Mouse (Mus musculus) urinary bladder, postnatal 14 days (tissue): ENCODE data around the gene Camta2.

Experiments used
- DNase-seq: peaks from one replicate; pipeline ENCODE4 v3.0.0; 2021; ENCODE audit warnings: low spot score

Camta2 gene

DNA sequence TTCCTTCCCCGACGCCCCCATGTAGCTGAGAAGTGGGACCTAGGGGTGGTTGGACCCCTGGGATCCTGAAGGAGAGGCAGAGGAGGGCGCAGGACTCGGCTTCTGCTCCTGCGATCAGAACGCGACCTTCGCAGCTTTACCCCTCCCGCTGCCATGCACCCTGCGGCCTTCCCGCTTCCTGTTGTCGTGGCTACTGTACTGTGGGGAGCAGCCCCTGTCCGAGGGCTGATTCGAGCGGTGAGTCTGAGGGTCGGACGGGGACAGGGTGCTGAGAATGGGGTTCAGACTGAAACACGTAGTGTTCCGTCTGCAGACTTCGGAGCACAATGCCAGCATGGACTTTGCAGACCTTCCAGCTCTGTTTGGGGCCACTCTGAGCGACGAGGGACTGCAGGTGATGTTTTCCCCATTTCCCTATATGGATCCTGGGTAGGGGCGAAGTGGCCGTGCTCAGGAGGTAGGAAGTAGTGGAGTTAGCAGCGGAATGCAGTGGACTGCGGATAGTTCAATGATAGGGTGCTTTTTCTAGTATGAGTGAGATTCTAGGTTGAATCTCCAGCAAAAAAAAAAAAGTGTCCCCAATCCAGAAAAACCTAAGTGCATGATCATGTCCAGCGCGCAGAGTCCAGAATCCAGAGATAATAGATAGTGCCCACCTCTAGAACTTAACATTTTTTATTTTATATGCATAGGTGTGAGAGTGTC is 40.0 kb downstream of the Camta2 start:
- peak; percentile 31 for DNase-seq

GRCm38 (mm10) chr11:70646691-70647650 is 40.9 kb downstream of the Camta2 start, which contains the start of the genes Rnf167 and Slc25a11:
Rnf167 (plus strand) TSS chr11:70647235.
Slc25a11 (minus strand) TSS chr11:70647479.
- peak; percentile 97 for DNase-seq

GRCm38 (mm10) chr11:70646259-70646555 is 41.7 kb downstream of the Camta2 start:
- no peak for DNase-seq

- no peak for DNase-seq
Measured at GRCm38 (mm10) chr11:70645461-70646258, 42.2 kb downstream of the Camta2 start.

- no peak for DNase-seq
Measured at GRCm38 (mm10) chr11:70644564-70645103, 43.3 kb downstream of the Camta2 start.

- no peak for DNase-seq
Measured at GRCm38 (mm10) chr11:70643051-70643450, 44.9 kb downstream of the Camta2 start.

DNA sequence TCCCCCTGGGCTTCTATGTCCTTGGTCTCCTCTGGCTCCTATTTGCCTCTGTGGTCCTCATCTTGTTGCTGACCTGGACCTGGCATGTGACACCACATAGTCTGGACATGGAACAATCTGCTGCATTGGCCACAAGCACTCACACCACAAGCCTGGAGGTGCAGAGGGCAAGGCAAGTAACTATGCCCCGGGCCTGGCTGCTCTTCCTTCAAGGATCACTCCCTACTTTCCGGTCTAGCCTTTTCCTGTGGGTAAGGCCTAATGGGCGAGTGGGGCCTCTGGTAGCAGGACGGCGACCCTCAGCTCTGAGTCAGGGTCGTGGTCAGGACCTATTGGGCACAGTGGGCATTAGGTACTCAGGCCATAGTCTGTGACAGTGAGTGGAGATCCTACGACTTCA is 46.7 kb downstream of the Camta2 start:
- no peak for DNase-seq

- DNase-seq: no peak
Measured at GRCm38 (mm10) chr11:70639976-70640375, 47.9 kb downstream of the Camta2 start.

DNA sequence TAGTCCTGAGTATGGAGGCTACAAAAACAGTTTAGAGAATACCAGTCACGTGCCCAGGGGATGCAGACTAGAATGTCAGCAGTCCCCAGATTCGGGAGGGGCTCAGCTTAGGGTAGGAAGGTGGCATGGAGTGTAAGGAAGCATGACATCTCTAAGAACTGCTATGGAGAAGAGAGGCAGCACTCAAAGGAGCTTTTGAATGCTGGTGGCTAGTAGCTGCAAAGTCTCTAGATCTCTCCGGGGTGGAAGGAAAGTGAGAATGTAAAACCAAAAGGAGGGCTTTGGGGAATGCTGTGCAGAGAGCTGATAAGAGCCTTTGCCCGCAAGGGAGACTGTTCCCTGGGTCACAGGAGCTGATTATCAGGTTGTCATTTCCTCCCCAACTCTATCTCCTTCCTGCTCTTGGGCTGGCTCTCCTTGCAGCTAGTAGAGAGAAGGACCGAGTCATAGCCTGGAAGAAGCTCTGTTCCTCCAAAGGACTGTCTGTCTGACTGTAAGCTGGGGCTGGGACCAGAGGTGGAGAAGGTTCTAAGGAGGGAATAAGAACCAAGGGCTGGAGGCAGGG is 49.1 kb downstream of the Camta2 start, which contains the start of gene Gp1ba:
Gp1ba (plus strand) TSS at position 409 of the 565 bp plus-strand sequence.
- no peak for DNase-seq

GRCm38 (mm10) chr11:70638293-70638692 is 49.6 kb downstream of the Camta2 start:
- DNase-seq: no peak

- no peak for DNase-seq
Measured at GRCm38 (mm10) chr11:70637764-70638163, 50.1 kb downstream of the Camta2 start.

DNA sequence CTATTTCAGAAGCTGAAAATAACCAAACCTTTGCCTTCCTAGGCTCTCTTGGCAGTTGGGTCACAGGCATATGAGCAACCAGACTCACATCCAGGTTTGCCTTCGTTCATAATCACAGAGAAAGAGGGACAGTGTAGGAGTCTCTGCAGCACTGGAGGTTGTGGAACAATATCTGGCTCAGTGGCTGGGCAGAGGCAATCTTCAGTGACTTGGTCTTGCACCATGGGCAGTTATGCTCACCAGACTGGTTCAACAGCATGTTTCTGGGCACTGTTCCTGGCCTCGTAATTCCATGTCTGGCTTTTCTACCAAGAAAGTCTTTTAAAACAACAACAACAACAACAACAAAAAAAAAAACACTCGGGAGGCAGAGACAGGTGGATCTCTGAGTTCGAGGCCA is 52.3 kb downstream of the Camta2 start:
- peak; percentile 60 for DNase-seq

- DNase-seq: no peak
Measured at GRCm38 (mm10) chr11:70630129-70630528, 57.8 kb downstream of the Camta2 start.

- DNase-seq: no peak
Measured at GRCm38 (mm10) chr11:70629557-70629956, 58.3 kb downstream of the Camta2 start.

DNA sequence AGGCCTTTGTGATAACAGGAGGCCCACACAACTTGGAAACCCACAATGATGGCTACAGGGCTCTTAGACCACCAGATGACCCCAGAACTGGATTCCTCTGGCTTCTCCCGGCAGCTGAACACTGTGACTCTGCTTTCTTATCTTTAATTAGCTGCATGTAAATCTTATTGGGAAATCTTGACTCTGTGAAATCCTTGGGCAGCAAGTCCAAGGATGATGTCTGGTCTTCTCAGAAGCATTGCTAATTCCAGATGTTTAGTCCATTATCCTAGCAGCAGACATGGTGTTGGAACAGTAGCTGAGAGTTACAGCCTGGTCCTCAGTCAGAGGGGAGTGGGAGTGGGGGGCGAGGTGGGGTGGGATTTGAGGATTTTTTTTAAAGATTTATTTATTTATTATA is 59.5 kb downstream of the Camta2 start:
- DNase-seq: no peak

DNA sequence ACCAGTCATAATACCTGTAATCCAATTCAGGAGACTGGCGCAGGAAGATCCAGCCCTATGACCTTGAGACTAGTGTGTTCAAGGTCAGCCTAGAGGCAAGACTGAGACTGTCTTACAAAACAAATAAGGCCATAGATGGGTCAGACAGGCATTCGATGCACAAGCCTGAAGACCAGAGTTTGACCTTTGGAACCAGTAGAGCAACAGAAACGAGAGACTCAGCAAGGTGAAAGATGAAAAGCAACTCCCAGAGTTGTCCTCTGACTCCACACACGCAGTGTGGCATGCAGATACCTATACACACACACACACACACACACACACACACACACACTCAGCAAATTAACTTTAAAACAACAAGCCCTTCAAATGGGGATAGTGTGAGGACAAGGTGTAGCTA is 61.0 kb downstream of the Camta2 start:
- no peak for DNase-seq

DNA sequence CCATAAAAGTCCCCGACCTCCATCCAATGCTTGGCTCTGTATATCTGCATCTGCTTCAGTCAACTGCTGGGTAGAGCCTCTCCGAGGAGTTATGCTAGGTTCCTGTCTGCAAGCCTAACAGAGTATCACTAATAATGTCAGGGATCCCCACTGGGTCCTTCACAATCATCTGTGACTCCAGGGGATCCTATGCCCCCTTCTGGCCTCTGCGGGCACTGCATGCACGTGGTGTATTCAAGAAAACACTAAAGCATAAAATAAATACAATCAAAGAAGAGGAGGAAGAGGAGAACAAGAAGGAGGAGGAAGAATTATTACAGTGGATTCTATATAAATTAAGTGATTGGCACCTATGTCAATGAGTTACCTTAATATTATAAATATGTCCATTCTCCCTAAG is 62.4 kb downstream of the Camta2 start:
- peak; percentile 50 for DNase-seq

DNA sequence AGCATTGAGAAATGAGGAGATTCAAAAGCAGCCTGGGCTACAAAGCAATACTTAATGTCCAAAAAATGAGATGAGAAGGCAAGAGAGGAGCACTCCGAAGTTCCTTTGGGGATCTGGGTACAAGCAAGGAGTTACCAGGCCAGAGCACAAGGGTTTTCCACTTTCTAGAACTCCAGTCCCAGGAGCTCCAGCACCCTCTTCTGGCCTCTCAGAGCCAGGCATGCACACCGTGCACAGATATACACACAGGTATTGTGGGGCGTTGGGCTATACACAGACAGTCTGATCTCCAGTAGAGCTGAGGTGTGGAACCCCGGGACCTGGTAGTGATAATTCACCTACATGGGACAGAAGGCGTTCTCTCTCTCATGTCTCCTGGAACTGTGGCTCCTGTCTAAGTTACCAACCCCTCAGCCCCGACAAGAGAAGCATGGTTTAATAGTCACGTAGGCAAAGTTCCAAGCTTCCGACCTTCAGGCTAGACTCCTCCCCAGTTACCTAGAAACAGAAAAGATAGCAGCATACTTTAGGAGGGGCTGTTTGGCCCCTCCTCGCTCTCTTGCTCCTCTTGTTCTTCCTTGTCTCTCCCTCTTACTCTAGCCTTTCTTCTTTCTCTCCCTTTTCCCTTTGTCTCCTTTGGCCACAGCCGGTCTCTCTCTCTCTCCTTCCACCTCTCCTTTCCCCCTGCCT is 64.7 kb downstream of the Camta2 start:
- no peak for DNase-seq

DNA sequence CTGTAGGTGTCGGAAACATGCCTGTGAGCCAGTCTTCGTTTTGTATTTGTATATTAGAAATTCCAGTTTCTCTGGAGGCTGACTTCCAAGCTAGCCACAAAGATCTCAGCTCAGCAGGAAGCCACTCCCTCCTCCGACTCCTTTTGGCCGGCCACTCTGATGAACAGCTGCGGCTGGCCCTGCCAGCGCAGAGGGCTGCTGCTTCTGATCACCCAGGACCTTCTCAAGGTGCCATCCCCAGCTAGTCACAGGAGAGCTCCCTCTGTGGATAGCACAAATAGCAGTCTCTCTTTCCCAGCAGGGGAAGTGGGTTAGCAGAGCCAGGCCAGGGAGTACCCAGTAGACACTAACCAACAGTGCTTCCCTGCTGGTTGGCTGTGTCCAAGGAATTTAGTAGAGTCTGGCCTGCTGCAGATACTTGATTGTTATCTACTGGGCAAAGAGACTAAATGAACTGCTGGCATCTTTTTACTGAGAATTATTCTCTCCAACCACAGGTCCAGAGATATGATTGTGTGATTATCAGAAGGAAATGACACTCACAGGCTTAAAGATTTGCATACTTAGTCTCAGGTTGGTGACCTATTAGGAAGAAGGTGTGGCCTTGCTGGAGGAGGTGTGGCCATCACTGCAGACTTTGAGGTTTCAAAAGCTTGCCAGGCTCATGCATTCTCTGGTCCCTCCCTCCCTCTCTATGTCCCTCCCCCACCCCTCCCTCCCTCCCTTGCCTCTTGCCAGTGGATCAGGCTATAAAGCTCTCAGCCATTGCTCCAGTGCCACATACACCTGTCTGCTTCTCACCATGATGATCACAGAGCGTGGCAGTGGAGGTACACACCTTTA is 65.7 kb downstream of the Camta2 start:
- no peak for DNase-seq
